Comparison of ENCODE assay signal across 25 mouse cellular contexts in the genomic region with DNA sequence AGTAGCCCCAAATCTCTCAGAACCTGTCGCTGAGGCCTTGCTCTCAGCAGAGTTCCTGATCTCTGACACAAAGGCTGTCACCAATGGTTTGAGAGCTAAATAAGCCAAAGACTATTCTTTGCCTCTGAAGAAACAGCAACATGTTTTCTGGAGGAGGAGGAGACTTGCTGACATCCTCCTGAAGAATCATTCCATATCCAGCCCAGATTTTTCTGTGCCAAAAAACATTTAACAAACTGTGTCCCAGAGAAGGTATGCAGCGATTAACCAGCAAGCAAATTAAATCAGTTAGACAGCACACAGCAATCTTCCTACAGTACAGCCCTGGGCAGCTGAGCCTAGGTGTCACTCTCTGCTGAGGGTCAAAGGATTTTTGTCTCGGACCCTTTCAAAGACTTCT.
DNase-seq lines count a peak whose midpoint lies in the region; ATAC-seq and TF ChIP-seq lines count a peak whose summit lies in the region.
"Had no signal": no experiment of that assay in that cellular context is flagged by ENCODE, and none has a peak within 500 bp of the region (broad histone marks: within the 10 kb centered on the region; RNA-seq: fewer than 3 reads in every experiment).

No protein-coding gene starts in this region.

- intact Hi-C loops in left cerebral cortex, adult 2 months (cut with DNase I), result loop anchor here (5.0 kb wide), 1 partner anchor 64 kb away; the partner anchor contains the start of gene Smpd3

- H3K4me1 ChIP-seq in cortical plate, adult 2 months (ENCODE audit: control insufficient read depth, insufficient read depth, low read length), result peaks cover 24% of the 10 kb centered on the region

- TF ChIP-seq POLR2A in cortical plate, adult 2 months (IDR thresholded peaks at IDR 0.05; ENCODE audit: extremely low read depth, insufficient read depth, low read length), result no peak

- no peak overlapping the region for H3K4me3 ChIP-seq in left cerebral cortex, adult 2 months
- no peak overlapping the region for H3K4me3 ChIP-seq in cortical plate, adult 2 months (ENCODE audit: insufficient read depth, low read length)
- H3K4me3 ChIP-seq: heart, embryonic 12.5 days; heart, embryonic 15.5 days; hindbrain, embryonic 10.5 days; hindbrain, embryonic 13.5 days; intestine, embryonic 15.5 days had no signal

- peak overlapping the region; percentile 88 for H3K27ac ChIP-seq in left cerebral cortex, adult 2 months
- H3K27ac ChIP-seq in cortical plate, adult 2 months (ENCODE audit: insufficient read depth, low read length), result peak overlapping the region; percentile 58; the same call in 1 of the 2 replicates
- H3K27ac ChIP-seq: heart, embryonic 15.5 days; hindbrain, embryonic 13.5 days; intestine, embryonic 15.5 days had no signal

- DNase-seq in frontal cortex, postnatal 25 days (ENCODE audit: low spot score in 2 of 2), result no peak
- DNase-seq in left cerebral cortex, adult 2 months (ENCODE audit: extremely low spot score in 1 of 2, low spot score in 2 of 2), result no peak
- DNase-seq in left cerebral cortex, adult 18-20 months (ENCODE audit: low spot score in 2 of 2), result no peak
- DNase-seq in spleen, postnatal 10 days (ENCODE audit: low spot score in 2 of 2), result no peak
- DNase-seq: adrenal gland, postnatal 10 days; adrenal gland, postnatal 36 days; cerebellum, adult 11-12 months; cerebellum, adult 8-10 months; cerebellum, postnatal 10 days; cerebellum, postnatal 36 days; forebrain, postnatal 0 days; gastrocnemius, postnatal 10 days; gastrocnemius, postnatal 36 days; heart, postnatal 10 days; heart, postnatal 36 days had no signal

- ATAC-seq in frontal cortex, adult (ENCODE audit: low TSS enrichment), result peak; percentile 50
- ATAC-seq: activated CD4-positive, CD25-positive, alpha-beta regulatory T cell, adult 4 months; forebrain, embryonic 14.5 days; forebrain, postnatal 0 days; hindbrain, embryonic 16.5 days; intestine, embryonic 15.5 days had no signal

- no peak for TF ChIP-seq CTCF in left cerebral cortex, adult 2 months (IDR thresholded peaks at IDR 0.05)
- TF ChIP-seq CTCF in cortical plate, adult 2 months (IDR thresholded peaks at IDR 0.05; ENCODE audit: extremely low read depth, insufficient read depth, low read length), result no peak
